Mouse (Mus musculus): ENCODE data around the gene March1. TPM values are rescaled to one million over a fixed set of nuclear protein-coding genes. Genes with fewer than 3 reads are reported as not detected.

March1 gene
- total RNA-seq, 1 experiment from 2014 or later: 1.4 TPM

DNA sequence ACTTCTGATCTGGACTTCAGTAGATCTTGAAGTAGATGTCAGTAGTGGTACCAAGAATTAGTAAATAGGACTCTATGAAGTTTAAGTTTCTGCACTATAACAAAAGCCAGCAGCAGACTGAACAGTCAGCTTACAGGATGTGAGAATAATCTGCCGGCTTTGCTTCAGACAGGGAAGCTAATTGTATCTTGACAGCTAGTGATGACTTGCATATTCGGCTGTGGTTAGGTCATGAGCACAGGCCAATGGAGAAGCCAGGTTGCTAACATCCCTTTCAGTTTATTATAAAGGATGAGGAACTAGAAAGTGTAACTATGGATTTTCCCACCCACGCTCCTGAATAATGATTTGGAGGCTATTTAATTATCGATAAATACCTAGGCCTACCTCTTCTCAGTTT lies 872.9 kb downstream of the March1 start:
- peak; percentile 84 for ATAC-seq (replicated peaks; ENCODE audit: low read depth, poor library complexity, severe bottlenecking)

DNA sequence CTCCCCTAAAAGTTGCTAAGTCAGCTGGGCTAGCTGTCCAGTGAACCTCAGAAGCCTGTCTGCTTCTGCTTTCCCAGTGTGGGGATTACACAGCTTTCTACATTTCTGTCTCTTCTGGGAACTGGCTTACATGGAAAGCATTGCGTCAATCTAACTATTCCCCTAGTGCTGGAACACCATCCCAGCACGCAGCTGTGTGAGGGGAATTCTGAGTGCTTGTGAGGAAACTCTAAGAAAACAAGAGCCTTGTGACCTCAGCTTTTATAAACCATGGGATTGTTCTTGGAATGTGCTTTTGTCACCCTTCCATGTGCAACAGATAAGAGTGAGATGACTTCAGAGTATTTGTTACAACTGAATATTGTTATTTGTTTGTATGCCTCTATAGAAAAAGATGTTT lies 876.8 kb downstream of the March1 start:
- ATAC-seq (replicated peaks; ENCODE audit: low read depth, poor library complexity, severe bottlenecking): no peak

DNA sequence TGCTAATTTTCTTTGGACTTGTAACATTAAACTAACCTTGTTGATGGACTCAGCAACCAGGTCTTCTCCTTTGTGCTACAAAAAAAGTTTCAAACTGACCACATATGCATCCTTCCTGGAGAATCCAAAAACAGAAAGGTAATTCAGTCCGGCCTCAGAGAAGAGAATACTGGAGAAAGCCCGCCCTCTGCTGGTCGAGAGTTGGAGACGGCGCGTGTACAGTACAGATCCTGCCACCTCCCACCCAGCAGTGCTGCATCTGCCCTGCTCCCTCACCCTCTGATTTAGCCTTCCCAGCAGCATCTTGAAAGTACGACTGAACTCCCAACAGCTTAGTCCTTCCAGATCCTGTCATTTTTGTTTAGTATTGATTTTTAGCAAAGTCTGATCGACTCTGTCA lies 878.0 kb downstream of the March1 start:
- ATAC-seq (replicated peaks; ENCODE audit: low read depth, poor library complexity, severe bottlenecking): peak; percentile 87

GRCm38 (mm10) chr8:66496998-66497577 lies 879.4 kb downstream of the March1 start:
- ATAC-seq (replicated peaks; ENCODE audit: low read depth, poor library complexity, severe bottlenecking): peak; percentile 84

- ATAC-seq (replicated peaks; ENCODE audit: low read depth, poor library complexity, severe bottlenecking): no peak
Measured at GRCm38 (mm10) chr8:66503381-66503780, 885.7 kb downstream of the March1 start.

DNA sequence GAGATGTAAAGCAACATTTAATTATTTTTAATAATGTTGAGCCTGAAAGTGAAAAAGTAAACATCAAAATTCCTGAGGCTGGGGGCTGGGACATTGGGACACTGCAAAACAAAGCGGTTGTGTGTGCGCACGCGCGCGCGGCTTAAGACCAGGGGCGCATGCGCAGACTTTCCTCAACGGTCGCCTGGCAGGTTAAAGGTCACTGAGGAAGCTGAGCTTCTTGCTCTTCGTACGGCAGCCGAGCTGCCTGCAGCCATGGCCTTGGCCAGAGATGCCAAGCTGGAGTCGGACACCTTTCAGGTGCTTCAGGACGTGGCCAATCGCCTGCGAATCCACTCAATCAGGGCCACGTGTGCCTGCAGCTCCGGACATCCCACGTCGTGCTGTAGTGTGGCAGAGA lies 893.8 kb downstream of the March1 start, which contains the start of gene Tktl2:
Gene Tktl2, plus strand, starts transcription at position 220 of the 400 bp plus-strand sequence.
- ATAC-seq (replicated peaks; ENCODE audit: low read depth, poor library complexity, severe bottlenecking): no peak

DNA sequence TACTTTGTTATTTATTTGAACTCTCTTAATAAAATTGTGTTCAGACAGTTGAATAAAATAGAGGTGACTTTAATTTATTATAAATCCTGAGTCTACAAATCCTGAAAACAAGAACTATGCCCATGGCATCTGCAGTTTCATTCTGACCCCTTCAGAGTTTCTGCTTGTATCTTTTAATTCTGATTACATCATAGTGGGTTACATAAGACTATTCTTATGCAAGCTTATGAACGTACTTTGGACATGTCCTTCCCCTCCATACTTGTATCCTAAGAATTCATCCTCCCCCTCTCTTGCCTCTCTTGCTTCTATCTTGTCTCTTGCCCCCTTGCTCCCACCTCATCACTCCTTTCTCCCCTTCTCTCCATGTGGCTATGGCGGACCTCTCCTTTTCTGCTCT lies 901.4 kb downstream of the March1 start:
- no peak for ATAC-seq (replicated peaks; ENCODE audit: low read depth, poor library complexity, severe bottlenecking)

DNA sequence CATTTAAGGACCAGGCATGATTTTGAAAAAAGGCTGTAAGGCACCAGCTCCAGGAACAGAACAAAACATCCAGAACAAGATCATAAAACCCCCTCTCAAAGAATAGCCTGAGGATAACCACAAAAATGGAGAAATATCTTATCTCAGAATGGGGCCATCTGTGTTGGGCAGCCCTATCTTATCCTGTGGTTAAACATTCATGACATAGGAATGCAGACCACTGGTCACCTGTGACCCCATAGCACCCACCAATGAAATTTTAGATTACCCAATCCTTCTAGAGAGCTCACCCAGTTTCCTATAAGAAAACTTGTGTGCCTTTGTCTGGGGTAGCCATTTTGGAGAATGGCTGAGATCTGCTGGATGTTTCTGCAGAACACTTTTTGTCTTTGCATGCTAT lies 902.9 kb downstream of the March1 start:
- ATAC-seq (replicated peaks; ENCODE audit: low read depth, poor library complexity, severe bottlenecking): 0 out of 2 replicates have a peak, but pooled peaks have one; percentile 15
